Mouse (Mus musculus): Measurements from ENCODE around the gene Erp27. TPM values are rescaled to one million over a fixed set of nuclear protein-coding genes. Genes with fewer than 3 reads are reported as not detected.

Erp27 gene
- total RNA-seq, 2 experiments from 2014 or later, result 0.20 TPM; not detected in 1

GRCm38 (mm10) chr6:136938331-136939126, 16.5 kb upstream of the Erp27 start:
- DNase-seq, result peak; percentile 48

GRCm38 (mm10) chr6:136937117-136937516, 15.1 kb upstream of the Erp27 start:
- DNase-seq, result no peak

GRCm38 (mm10) chr6:136936361-136936760, 14.4 kb upstream of the Erp27 start:
- DNase-seq, result no peak

GRCm38 (mm10) chr6:136935233-136935632, 13.3 kb upstream of the Erp27 start:
- no peak for DNase-seq

GRCm38 (mm10) chr6:136934068-136934467, 12.1 kb upstream of the Erp27 start:
- DNase-seq, result no peak

GRCm38 (mm10) chr6:136931246-136931645, 9.3 kb upstream of the Erp27 start:
- no peak for DNase-seq

- peak; percentile 59 for DNase-seq
These were observed 8.7 kb upstream of the Erp27 start for GRCm38 (mm10) chr6:136930677-136931076.

- no peak for DNase-seq
These were observed 5.6 kb upstream of the Erp27 start for GRCm38 (mm10) chr6:136927626-136928025.

GRCm38 (mm10) chr6:136925049-136925448, 3.1 kb upstream of the Erp27 start:
- DNase-seq, result no peak

- no peak for DNase-seq
These were observed 1.6 kb upstream of the Erp27 start, which contains the start of gene Pde6h for GRCm38 (mm10) chr6:136923532-136923931. TSS of gene Pde6h (plus strand) at chr6:136923832.

- no peak for DNase-seq
These were observed 891 bp upstream of the Erp27 start for GRCm38 (mm10) chr6:136922871-136923270.

GRCm38 (mm10) chr6:136921601-136922000, 379 bp downstream of the Erp27 start:
- no peak for DNase-seq

- peak; percentile 88 for DNase-seq
These were observed 1.4 kb downstream of the Erp27 start for GRCm38 (mm10) chr6:136920320-136921257.

GRCm38 (mm10) chr6:136917885-136918284, 4.1 kb downstream of the Erp27 start:
- no peak for DNase-seq

- no peak for DNase-seq
These were observed 6.1 kb downstream of the Erp27 start for GRCm38 (mm10) chr6:136915721-136916395.

GRCm38 (mm10) chr6:136914234-136914633, 7.7 kb downstream of the Erp27 start:
- no peak for DNase-seq

GRCm38 (mm10) chr6:136913384-136914126, 8.4 kb downstream of the Erp27 start:
- DNase-seq, result peak; percentile 54

- DNase-seq, result no peak
These were observed 9.2 kb downstream of the Erp27 start for GRCm38 (mm10) chr6:136912751-136913265.

GRCm38 (mm10) chr6:136910247-136910890, 11.6 kb downstream of the Erp27 start:
- DNase-seq, result peak; percentile 44

- DNase-seq, result no peak
These were observed 15.1 kb downstream of the Erp27 start for GRCm38 (mm10) chr6:136906937-136907293.

- DNase-seq, result no peak
These were observed 15.6 kb downstream of the Erp27 start for GRCm38 (mm10) chr6:136906283-136906936.
